Mouse (Mus musculus): ENCODE data around the gene Tmed6.
A peak's percentile ranks its signal among the peaks of the same experiment; 100 is the strongest.
"Not testable (repeated sequence)": the region's sequence is repeated elsewhere in the genome, so short reads cannot be mapped to it uniquely, and the experiment has no call there.

Tmed6 gene

GRCm38 (mm10) chr8:107065511-107066496, at the start of gene Tmed6:
Tmed6 (minus strand) TSS chr8:107065644.
- DNase-seq (ENCODE audit: low spot score), result no peak

GRCm38 (mm10) chr8:107115008-107115320, 49.5 kb upstream of the Tmed6 start:
- DNase-seq (ENCODE audit: low spot score), result no peak

GRCm38 (mm10) chr8:107114150-107115007, 48.9 kb upstream of the Tmed6 start:
- DNase-seq (ENCODE audit: low spot score), result no peak

- no peak for DNase-seq (ENCODE audit: low spot score)
These were observed 47.8 kb upstream of the Tmed6 start for GRCm38 (mm10) chr8:107113209-107113608.

- DNase-seq (ENCODE audit: low spot score), result no peak
These were observed 46.1 kb upstream of the Tmed6 start for GRCm38 (mm10) chr8:107111340-107112105.

- DNase-seq (ENCODE audit: low spot score), result no peak
These were observed 45.3 kb upstream of the Tmed6 start for GRCm38 (mm10) chr8:107110629-107111330.

GRCm38 (mm10) chr8:107109816-107110435, 44.5 kb upstream of the Tmed6 start:
- DNase-seq (ENCODE audit: low spot score), result no peak

- no peak for DNase-seq (ENCODE audit: low spot score)
These were observed 43.7 kb upstream of the Tmed6 start for GRCm38 (mm10) chr8:107108978-107109720.

GRCm38 (mm10) chr8:107108089-107108488, 42.6 kb upstream of the Tmed6 start:
- not testable (repeated sequence) for DNase-seq (ENCODE audit: low spot score)

GRCm38 (mm10) chr8:107104547-107104946, 39.1 kb upstream of the Tmed6 start:
- DNase-seq (ENCODE audit: low spot score), result peak; percentile 43

GRCm38 (mm10) chr8:107100635-107101034, 35.2 kb upstream of the Tmed6 start:
- no peak for DNase-seq (ENCODE audit: low spot score)

- peak; percentile 92 for DNase-seq (ENCODE audit: low spot score)
These were observed 31.1 kb upstream of the Tmed6 start, which contains the start of gene Terf2 for GRCm38 (mm10) chr8:107096366-107097036. Terf2 (minus strand) TSS chr8:107096547.

GRCm38 (mm10) chr8:107095717-107096365, 30.4 kb upstream of the Tmed6 start:
- DNase-seq (ENCODE audit: low spot score), result no peak

GRCm38 (mm10) chr8:107090531-107090930, 25.1 kb upstream of the Tmed6 start:
- no peak for DNase-seq (ENCODE audit: low spot score)

- no peak for DNase-seq (ENCODE audit: low spot score)
These were observed 23.2 kb upstream of the Tmed6 start for GRCm38 (mm10) chr8:107088526-107089063.

- DNase-seq (ENCODE audit: low spot score), result no peak
These were observed 20.6 kb upstream of the Tmed6 start for GRCm38 (mm10) chr8:107086018-107086417.

GRCm38 (mm10) chr8:107085358-107085757, 19.9 kb upstream of the Tmed6 start:
- DNase-seq (ENCODE audit: low spot score), result no peak

GRCm38 (mm10) chr8:107076239-107076888, 10.9 kb upstream of the Tmed6 start:
- no peak for DNase-seq (ENCODE audit: low spot score)

Data from ovary, adult 18-20 months (tissue).